Mouse (Mus musculus) T-helper 1 cell (primary cell): Measurements from ENCODE around the gene Hspb11.

ENCODE experiments used
- in situ Hi-C: fragments of 300-600 bp; cut with MboI, MseI; formaldehyde crosslinking; loops from one replicate; pipeline ENCODE4 v1.15.1; 2025; ENCODE audit warnings: high pct_unique_total_duplicates

Hspb11 gene

DNA sequence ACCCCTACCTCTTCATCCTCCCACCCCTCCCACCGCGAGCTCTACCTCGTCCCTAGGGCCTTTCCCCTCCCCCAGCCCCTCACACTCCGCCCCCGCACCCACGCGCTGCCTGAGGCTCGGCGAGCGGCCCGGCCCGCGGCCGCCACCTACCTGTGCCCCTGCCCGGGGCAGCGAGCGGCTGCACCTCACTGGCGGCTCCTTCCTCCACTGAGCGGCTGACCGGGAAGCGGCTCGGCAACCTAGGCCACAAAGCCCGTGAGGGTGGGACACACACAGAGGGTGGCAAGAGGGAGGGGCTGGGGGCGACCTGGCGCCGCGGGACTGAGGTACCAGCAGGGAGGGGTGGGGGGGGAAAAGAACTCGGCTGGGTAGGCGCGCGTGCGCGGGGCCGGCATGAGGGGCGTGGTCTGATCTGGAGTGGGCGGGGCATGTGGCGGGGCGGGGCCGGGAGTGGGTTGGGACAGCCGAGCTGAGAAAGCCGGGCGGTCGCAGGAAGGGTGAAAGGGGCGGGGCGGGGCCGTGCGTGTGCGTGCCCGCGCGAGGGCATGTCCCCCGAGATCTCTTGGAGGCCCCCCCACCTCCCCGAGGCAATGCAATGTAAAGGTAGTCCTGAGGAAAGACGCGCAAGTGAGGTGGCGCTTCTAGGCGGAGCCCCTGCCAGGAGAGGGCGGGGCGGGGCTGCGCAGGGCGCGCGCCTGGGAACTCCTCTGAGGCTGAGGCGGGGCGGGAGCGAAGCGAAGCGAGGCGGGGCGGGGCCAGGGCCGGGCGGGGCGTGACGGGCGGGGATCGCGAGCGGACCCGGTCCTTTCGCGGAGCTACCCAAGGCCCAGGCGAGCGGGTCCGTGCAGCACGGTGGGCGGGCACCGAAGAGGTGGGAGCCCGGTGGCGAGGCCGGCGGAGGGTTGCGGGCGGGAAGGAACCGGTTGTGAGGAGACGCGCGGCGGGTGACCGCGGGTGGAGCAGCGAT, at the start of gene Hspb11, which contains the start of gene Lrrc42:
TSS of gene Hspb11 (plus strand) at position 469 of the 967 bp plus-strand sequence.
TSS of gene Lrrc42 (minus strand) at position 408 of the 967 bp plus-strand sequence.
- in situ Hi-C loops: no loop called here

DNA sequence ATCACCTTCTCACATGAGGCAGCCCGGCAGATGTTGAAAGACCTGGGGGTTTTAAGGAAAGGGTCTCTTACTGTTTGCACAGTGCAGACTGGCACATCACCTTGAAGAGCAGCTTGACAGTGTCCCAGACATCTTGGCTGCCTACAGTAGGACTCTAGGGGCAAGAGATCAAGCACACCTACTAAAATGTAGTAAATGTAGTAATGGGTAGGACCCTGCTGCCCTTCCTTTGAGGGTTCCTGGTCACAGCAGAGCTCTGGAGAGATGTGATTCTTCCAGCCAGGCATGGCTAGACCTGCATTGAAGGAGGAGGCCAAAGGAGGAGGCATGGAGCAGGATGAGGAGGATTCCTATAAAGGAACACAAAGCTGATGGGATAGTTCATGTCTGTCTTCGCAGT, 46.4 kb upstream of the Hspb11 start:
- in situ Hi-C loops: no loop called here

DNA sequence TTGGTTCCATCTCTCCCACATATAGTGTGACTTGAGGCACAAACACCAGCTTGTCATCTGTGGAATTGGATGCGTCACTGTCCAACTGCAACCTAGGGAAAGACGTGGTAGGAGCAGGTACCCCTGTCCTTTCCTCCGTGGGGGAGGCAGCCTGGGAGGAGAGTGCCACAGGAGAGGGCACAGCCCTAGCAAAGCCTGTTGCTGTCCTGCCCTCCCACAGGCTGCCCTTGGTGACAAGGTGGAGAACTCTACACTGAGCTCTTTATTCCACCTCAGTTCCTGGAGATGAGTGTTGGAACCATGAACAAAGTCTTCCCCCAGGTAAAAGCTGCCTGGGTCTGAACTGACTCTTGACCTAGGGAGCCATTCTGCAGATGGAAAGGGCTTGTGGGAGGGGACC, 44.5 kb upstream of the Hspb11 start, which contains the start of gene Ldlrad1:
TSS of gene Ldlrad1 (plus strand) at position 301 of the 400 bp plus-strand sequence.
- in situ Hi-C loops: no loop called here

DNA sequence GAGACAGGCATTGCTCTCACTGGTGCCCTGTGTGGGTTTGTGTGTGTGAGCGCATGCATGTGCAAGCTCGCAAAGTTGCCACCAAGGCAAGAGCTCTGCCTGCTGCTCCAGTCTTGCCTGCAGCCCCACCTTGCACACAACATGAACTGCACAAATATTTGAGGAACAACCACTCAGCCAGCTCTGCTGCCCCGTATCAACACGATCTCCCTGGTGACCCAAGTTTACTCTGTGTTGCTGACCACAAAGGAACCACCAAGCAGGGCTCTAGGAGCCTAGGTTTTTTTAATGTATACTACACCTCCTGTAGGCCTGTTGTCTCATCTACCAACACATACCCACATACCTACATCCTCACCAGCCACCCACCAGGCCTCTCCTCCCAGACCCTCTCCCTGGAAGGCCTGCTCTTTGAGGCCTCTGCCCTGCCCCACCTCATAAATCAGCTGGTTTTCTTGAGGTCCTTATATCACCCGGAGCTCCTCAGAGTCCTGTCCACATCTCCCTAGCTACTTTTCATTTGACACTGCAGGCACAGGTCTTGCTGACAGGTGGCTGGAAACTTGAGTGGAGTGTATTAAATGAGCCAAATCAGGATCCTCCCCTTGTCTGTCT, 42.8 kb upstream of the Hspb11 start:
- in situ Hi-C loops: no loop called here

DNA sequence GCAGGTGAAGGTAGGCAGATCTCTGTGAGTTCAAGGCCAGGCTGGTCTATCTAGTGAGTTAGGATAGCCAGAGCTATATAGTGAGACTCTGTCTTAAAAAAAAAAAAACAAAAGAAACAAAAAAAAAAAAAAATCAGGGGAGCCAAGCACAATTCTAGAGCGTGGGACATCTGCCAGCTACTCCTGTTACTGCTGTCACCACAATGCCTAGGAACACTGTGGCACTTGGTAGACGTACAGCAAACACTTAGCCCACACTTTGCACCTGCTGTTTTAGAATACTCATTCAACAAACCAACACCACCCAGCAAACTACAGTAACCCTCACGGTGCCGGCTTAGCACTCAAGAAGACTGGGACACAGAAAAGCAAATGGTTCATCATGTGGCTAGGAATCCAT, 41.9 kb upstream of the Hspb11 start:
- in situ Hi-C loops: no loop called here

DNA sequence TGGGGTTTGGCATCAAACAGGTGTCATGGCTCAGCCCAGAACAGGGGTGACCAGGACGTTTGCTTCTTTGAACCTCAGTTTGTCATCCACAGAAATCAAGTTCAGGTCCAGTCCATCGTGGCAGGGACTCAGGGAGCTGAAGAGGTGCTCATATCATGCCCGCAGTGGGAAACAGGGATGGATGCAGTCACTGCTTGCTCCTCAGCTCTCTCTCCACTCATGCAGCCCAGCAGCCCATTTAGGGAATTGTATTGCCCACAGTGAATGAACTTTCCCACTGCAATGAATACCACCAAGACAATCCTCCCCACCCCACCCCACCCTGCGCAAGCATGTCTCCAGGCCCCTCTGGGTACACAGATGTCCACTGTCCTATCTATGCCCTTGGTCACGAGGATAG, 41.5 kb upstream of the Hspb11 start:
- in situ Hi-C loops: no loop called here

DNA sequence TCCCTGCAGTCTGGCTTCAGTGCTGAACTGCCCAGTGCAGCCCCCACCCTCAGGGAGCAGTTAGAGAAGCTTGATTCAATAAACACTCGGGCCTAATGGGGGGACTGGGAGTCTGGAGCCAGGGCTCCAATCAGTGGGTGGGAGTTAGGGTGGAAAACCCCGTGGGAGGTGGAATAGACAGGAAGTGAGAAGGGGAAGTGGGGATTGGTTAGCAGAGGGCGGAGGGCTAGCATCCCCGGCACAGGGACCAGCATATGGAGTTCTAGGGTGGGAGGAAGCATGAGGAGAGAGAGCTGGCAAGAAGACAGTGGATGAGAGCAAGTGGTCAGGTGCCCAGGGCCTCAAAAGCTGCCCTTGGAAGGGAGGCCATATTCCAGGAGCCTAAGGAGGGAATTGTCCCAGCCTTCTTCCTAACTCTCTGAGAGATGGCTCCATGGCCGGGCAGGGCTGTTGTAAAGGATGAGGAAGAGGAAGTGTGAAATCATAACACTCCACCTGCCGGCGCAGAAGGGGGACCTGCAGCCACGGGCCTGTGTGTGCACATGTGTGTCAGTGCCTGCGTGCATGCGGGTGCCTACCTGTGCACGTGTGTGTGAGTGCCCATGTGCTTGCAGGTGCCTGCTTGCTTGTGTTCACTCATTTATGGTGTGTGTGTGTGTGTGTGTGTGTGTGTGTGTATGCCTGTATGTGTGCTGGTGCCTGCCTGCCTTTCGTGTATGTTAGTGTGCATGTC, 39.9 kb upstream of the Hspb11 start:
- in situ Hi-C loops: no loop called here

DNA sequence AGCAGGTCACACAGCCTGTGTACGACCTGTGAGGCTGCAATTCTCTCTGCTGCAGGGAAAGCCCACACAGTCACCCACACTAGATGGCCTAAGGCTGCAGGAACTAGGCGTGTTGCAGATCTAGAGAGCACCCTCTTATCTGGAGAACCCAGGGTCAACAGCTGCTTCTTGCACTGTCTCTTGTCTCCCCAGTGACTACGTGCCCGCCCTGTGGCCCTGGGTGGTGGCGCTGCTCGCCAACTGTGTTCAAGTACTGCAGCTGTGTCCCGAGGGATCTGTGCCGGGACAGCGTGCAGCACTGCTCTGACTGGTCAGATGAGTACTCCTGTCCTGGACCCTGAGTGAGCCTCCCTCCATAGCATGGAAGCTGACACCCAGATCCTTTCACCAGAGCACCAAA, 35.8 kb upstream of the Hspb11 start:
- in situ Hi-C loops: no loop called here

DNA sequence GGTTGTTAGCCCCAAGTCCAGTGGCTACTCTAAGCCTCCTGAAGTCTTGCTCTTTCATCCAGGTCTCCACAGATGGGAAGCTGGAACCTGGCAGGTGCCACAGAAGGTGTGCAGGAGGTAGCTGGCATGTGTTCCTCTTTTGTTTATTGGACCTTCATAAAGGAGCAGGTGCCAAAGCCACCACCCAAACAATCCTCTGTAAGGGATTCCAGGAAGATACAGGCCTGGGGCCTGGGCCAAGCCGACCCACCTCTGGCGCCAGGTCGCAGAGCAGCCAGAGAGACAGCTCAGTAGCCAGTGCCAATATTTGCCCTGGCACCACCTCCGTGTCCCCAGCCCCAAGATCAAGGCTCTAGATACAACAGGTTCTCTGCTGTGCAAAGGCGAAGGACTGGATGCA, 31.9 kb upstream of the Hspb11 start:
- in situ Hi-C loops: no loop called here

DNA sequence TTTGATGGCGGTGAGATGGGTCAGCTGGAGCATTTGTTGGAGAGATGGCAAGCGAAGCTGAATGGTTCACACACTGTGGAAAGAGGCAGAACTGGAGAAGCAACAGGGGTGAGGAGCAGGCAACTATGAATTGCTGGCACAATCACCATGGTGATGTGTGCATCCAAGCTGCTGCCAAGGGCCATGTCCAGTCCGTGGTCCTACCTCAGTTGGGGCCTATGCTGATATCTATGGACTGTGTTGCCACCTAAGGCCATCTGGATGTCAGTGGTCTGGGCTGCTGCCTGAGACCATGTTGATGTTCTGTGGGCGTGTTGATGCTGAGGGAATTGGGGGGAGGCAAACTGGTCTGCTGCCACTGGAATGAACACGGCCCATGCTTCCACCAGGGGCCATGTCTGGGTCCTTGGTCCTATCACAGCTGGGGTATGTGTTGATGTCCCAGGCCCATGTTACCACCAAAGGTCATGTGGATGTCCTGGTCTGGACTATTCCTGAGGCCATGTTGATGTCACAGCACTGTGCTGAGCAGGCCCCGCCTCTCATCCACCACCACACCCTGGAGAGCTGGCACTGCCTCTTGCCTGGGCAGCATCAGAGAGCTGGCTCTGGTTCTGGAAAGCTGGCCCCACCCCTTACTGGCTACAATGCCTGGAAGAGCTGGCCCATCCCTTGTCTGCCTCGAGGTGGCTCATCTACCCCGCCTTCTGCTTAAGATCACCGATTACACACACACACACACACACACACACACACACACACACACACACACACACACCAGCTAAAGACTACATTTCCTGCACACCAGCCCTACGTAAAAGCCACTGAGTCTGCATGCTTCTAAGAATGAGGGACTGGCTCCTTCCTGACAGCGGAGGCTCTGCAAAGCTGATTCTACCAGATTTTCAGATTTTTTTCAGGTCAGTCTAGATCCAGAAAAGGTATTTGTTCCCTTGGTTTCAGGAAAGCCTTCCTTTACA, 29.9 kb upstream of the Hspb11 start:
- in situ Hi-C loops: no loop called here

DNA sequence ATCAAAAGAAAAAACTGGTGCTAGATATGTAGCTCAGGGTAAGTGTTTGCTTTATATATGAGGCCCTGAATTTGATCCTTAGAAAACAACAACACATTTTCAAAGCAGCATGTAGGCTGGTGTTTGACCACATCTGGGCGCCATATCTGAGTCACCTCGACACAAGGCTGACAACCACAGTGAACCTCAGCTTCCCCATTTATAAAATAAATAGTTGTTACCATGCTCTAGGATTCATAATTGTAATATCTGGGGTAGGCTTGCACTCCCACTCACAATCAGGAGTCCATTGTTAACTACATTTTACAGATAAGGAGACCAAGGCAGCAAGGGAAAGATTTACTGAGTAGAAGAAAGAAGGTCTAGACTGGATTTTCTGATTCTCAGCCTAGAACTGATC, 27.1 kb upstream of the Hspb11 start:
- in situ Hi-C loops: no loop called here

DNA sequence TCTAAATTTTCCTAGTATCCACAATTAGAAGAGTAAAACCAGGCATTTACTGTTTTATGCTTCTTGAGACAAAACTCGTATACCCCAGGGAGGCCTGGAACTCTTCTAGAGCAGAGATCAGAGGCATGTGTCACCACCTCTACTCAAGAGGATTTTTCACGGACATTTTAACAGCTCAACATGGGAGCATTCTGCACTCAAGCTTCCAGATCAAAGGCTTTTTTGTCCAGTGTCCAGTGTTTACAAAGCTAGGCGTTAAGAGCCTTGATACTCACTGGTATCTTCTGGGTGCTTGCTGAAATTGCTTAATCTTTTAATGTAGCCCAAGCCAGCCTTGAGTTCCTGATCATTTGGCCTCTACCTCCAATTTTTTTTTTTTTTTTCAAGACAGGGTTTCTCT, 21.2 kb upstream of the Hspb11 start:
- in situ Hi-C loops: no loop called here

DNA sequence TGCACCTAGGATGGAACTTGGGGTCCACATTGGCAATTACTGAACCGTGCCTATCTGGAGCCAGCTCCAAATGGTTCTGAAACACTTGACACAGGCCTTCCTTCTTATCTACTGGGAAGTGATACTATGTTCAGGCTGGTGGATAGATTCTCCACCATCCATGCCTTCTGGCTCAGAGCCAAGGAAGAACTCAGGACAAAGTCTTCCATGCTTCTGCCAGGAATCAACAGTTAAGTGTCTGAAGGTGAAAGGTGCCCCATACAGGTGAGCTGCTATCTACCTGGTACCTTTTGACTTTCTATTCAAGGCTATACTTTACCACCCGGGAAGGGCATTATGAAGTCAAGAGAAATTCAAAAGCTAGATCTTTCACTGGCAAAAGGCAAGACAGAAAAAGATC, 15.1 kb upstream of the Hspb11 start:
- in situ Hi-C loops: no loop called here

DNA sequence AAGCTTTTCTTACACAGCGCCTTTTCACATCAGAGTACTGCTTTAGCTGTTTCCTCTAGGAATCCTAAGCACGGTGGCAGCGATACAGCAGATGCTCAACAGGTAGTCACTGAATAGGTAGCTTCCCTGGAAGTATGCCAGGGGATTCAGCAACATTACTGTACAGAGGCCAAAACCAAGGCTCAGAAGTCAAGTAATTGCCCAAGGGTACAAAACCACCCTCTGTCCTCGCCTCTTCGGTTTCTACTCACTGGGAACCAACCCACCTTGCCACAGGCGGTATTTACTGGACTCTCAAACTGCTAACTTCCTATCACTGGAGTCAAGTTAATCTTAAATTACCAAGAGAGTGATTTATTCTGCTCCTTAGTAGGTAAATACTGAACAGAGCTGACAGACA, 13.2 kb upstream of the Hspb11 start:
- in situ Hi-C loops: no loop called here

DNA sequence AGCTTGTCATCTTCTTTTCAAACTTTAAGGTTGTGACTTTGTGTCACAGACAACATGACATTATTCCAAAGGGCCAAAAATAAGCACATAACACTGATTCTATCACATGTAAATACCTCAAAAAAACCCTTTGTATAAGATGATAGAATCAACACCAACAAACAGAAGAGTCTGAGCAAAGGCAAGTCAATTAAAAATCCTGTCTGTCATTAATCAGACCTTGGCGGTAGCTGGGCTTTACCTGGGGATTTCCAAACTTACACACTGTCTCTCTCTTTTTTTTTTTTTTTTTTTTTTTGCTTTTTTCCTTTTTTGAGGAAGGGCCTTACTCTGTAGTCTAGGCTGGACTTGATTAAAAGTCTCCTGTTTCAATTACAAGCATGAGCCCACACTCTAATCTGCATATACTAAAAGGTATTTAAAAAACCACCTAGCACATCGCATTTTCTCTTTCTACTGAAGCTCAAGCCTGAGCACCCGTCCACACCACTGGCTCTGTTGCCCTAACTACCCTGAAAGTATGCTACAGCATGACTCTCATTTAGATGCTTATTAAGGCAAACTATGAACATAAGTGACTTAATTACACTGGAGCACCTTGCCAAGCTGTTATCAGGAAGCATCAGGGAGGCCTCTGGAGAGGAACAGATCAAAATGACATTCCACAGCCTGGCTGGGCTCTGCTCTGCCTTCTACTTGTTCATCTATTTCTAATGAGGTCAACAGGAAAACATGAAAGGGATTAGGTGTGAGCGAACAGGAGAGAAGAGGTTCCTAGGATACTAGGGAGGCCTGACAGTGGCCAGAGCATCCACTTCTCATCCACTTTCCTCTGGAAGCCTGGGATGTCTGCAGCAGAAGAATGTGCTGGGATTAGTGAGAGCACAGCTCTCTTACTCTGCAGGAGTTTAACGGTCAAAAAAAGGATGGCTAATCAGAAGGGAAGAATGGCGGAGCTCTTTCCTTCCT, 9.7 kb upstream of the Hspb11 start:
- in situ Hi-C loops: no loop called here

DNA sequence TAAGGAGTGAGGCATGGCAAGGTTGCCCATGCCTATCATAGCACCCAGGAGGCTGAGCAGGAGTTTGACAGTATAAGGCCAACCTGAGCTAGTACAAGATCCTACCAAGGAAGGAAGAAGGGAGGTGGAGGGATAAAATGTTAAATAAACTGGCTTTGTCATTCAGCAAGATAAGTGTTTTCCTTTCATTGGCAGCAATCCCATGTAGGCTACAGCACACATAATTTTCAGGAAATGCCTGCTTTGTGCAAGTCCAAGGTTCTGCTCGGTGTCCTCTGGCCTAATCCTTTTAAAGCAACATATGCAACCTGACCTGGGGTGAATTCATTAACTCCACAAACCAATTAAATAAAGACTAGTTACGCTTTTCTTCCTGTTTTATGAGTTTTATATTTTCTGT, 8.0 kb upstream of the Hspb11 start:
- in situ Hi-C loops: loop anchor here (5.0 kb wide), 1 partner anchor 102 kb away; no protein-coding TSS in a partner anchor

DNA sequence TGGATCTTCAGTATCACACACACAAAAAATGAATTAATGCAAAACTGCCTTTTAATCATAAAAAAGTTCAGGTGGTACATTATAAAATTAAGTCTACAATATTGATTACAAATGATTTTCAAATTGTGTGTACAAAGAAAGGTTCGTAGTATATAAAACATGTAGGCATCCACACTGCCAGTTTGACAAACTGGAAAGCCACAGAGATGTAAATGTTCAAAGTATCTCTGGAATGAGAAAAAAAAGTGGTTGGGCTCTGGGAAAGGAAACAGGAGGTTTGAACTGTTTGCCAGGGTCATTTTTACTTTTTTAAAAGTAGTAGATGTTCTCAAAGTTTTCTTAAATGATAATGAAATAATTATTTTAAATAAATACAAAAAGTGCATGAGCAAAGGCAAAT, 7.4 kb upstream of the Hspb11 start:
- in situ Hi-C loops: loop anchor here (5.0 kb wide), 1 partner anchor 101 kb away; no protein-coding TSS in a partner anchor

DNA sequence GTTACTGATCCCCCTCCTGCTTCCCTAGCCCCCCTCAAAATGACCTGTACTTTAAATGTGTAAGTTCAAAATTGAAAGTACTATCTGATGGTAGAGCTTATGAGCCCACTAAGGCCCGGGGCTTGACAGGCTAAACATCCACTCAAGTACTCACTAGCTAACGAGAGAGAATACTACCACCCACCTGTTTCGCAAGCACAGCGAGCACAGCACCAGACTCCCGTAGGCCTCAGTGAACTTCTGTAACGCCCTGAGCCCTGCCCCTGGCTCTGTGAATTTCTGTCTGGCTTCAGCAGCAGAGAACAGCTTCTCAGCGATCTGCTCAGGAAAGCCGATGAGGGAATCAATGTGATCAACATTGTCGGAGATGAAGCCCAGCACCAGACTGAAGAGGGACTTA, 6.3 kb upstream of the Hspb11 start:
- in situ Hi-C loops: loop anchor here (5.0 kb wide), 1 partner anchor 100 kb away; no protein-coding TSS in a partner anchor

DNA sequence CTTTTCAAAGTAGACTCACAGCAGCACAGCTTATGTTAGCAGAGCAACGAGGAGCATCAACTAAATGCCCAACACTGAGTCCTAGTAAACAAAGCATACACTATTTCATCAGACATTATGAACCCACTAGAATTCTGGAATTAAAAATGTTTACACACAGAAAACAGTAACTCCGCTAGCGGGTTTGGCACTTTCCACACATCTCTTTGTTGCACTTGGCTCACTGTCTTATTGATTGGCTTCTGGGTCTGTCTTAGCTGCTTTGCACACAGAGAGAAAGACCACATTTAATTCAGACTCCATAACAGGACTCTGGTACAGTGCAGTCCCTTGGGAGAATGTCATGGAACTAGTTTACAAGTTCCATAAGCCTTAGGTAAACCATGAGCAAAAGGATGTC, 5.3 kb upstream of the Hspb11 start:
- in situ Hi-C loops: loop anchor here (5.0 kb wide), 1 partner anchor 99 kb away; no protein-coding TSS in a partner anchor
